Mouse (Mus musculus): Measurements from ENCODE around the gene Vmn1r37. TPM values are rescaled to one million over a fixed set of nuclear protein-coding genes. Genes with fewer than 3 reads are reported as not detected.

The Vmn1r37 gene
- polyA plus RNA-seq (2014; fragmentation: Illumina TruSeq; extraction: RNeasy Lipid Tissue Mini Kit (QIAGEN cat#74804); ENCODE audit: low read depth, low replicate concordance), result not detected

DNA sequence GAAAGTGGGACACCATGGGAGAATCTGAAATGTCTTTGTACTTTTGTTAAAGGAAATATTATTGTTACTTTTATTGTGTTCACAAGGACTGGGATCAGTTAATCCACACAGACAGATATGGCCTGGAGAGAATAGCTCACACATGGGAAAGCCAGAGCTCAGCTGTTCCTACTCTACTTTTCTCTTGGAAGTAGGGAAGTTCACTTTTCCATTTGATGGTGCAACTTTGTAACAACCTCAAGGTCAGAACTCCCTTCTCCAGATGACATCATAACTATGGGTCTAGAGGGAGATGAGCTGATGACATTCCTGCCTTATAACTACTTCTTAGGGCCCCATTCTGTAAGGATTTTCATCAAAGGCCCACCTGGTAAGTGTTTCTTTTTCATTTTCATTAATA is at the start of gene Vmn1r37:
Gene Vmn1r37 (plus strand): TSS at position 301 of the 400 bp plus-strand sequence.

DNA sequence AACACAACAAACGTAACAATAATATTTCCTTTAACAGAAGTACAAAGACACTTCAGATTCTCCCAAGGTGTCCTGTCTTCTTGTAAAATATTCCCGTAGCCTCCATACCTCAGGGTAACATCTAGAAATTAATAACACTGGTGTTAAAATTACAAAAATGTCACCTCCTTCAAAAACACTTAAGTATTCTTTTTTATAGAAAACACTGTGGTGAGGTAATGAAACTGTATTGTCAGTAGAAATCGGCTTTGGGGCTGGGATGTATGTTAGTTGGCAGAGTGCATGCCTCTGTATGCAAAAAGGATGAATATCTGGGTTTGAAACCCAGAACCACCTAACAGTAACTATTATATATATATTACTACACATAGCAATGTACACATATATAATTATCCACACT is 43.4 kb upstream of the Vmn1r37 start, which contains the start of gene Vmn1r35:
Gene Vmn1r35 (minus strand): TSS at position 101 of the 400 bp plus-strand sequence.

GRCm38 (mm10) chr6:66719068-66719467 is 10.1 kb upstream of the Vmn1r37 start, which contains the start of gene Vmn1r36:
Gene Vmn1r36, minus strand, starts transcription at chr6:66719168.

GRCm38 (mm10) chr6:66782527-66782926 is 53.3 kb downstream of the Vmn1r37 start, which contains the start of gene Vmn1r38:
Gene Vmn1r38, minus strand, starts transcription at chr6:66782627.

Other genes with a start within 250 kb of the Vmn1r37 start
- 47.7 TPM for gene Mad2l1, start 194.0 kb upstream of the Vmn1r37 start, polyA plus RNA-seq (2014; fragmentation: Illumina TruSeq; extraction: RNeasy Lipid Tissue Mini Kit (QIAGEN cat#74804); ENCODE audit: low read depth, low replicate concordance)
- not detected for gene Vmn1r32, start 169.3 kb upstream of the Vmn1r37 start, polyA plus RNA-seq (2014; fragmentation: Illumina TruSeq; extraction: RNeasy Lipid Tissue Mini Kit (QIAGEN cat#74804); ENCODE audit: low read depth, low replicate concordance)
- gene Vmn1r33, start 111.1 kb upstream of the Vmn1r37 start, polyA plus RNA-seq (2014; fragmentation: Illumina TruSeq; extraction: RNeasy Lipid Tissue Mini Kit (QIAGEN cat#74804); ENCODE audit: low read depth, low replicate concordance), result not detected
- not detected for gene Vmn1r34, start 85.5 kb upstream of the Vmn1r37 start, polyA plus RNA-seq (2014; fragmentation: Illumina TruSeq; extraction: RNeasy Lipid Tissue Mini Kit (QIAGEN cat#74804); ENCODE audit: low read depth, low replicate concordance)
- 0.17 TPM for gene Vmn1r35, start 43.5 kb upstream of the Vmn1r37 start, polyA plus RNA-seq (2014; fragmentation: Illumina TruSeq; extraction: RNeasy Lipid Tissue Mini Kit (QIAGEN cat#74804); ENCODE audit: low read depth, low replicate concordance)
- gene Vmn1r36, start 10.2 kb upstream of the Vmn1r37 start, polyA plus RNA-seq (2014; fragmentation: Illumina TruSeq; extraction: RNeasy Lipid Tissue Mini Kit (QIAGEN cat#74804); ENCODE audit: low read depth, low replicate concordance), result not detected
- gene Vmn1r38, start 53.2 kb downstream of the Vmn1r37 start, polyA plus RNA-seq (2014; fragmentation: Illumina TruSeq; extraction: RNeasy Lipid Tissue Mini Kit (QIAGEN cat#74804); ENCODE audit: low read depth, low replicate concordance), result not detected
- gene Vmn1r39, start 81.2 kb downstream of the Vmn1r37 start, polyA plus RNA-seq (2014; fragmentation: Illumina TruSeq; extraction: RNeasy Lipid Tissue Mini Kit (QIAGEN cat#74804); ENCODE audit: low read depth, low replicate concordance), result not detected
- gene Gng12, start 167.0 kb downstream of the Vmn1r37 start, polyA plus RNA-seq (2014; fragmentation: Illumina TruSeq; extraction: RNeasy Lipid Tissue Mini Kit (QIAGEN cat#74804); ENCODE audit: low read depth, low replicate concordance), result 42.8 TPM